Mouse (Mus musculus) stomach, embryonic 15.5 days (tissue): ENCODE results near the gene Lamb2. TPM values are rescaled to one million over a fixed set of nuclear protein-coding genes. Genes with fewer than 3 reads are reported as not detected.

Experiments used
- ATAC-seq: fragments of 200-750 bp; cut with Nextera tagmentation; 2 replicates; pipeline ENCODE4 v1.8.0; 2017; ENCODE audit warnings: low read depth, moderate number of reproducible peaks, moderate TSS enrichment; ENCODE audit not compliant: insufficient read depth, low FRiP score
- H3K27ac ChIP-seq: fragments of 300-500 bp; sonication (generic); 2 replicates; pipeline ENCODE4 v1.5.1; 2015; ENCODE audit warnings: mild to moderate bottlenecking, inconsistent platforms
- H3K27me3 ChIP-seq: fragments of 300-500 bp; sonication (generic); replicated peaks from 2 replicates; pipeline ENCODE4 v1.6.1; 2015; ENCODE audit warnings: inconsistent platforms
- H3K36me3 ChIP-seq: fragments of 300-500 bp; sonication (generic); 2 replicates; pipeline ENCODE4 v1.6.1; 2015; ENCODE audit warnings: inconsistent platforms
- H3K4me1 ChIP-seq: fragments of 300-500 bp; sonication (generic); 2 replicates; pipeline ENCODE4 v1.6.1; 2015; ENCODE audit warnings: inconsistent platforms
- H3K4me2 ChIP-seq: fragments of 300-500 bp; sonication (generic); 2 replicates; pipeline ENCODE4 v1.6.1; 2015; ENCODE audit warnings: mild to moderate bottlenecking, inconsistent platforms
- H3K4me3 ChIP-seq: fragments of 300-500 bp; sonication (generic); replicated peaks from 2 replicates; pipeline ENCODE4 v1.5.1; 2015; ENCODE audit warnings: inconsistent platforms
- H3K9ac ChIP-seq: fragments of 300-500 bp; sonication (generic); 2 replicates; pipeline ENCODE4 v1.6.1; 2015; ENCODE audit warnings: inconsistent platforms
- H3K9me3 ChIP-seq: fragments of 300-500 bp; sonication (generic); 2 replicates; pipeline ENCODE4 v1.6.1; 2016; ENCODE audit warnings: inconsistent platforms
- WGBS: fragments of 180-500 bp; shearing (Covaris S2); methylation state at CpG from one replicate; pipeline ENCODE4 v1.1.7; 2015; 5-methylcytosine and 5-hydroxymethylcytosine counted together
- polyA plus RNA-seq: library from polyadenylated mRNA; unstranded; fragments of >200 nt; fragmentation: Nextera tagmentation; extraction: Ambion mirVana; gene quantifications from 2 replicates; pipeline ENCODE4 v1.2.1, GENCODE M21; 2015

The Lamb2 gene
- polyA plus RNA-seq, 1 experiment from 2014 or later = 46.6 TPM

DNA sequence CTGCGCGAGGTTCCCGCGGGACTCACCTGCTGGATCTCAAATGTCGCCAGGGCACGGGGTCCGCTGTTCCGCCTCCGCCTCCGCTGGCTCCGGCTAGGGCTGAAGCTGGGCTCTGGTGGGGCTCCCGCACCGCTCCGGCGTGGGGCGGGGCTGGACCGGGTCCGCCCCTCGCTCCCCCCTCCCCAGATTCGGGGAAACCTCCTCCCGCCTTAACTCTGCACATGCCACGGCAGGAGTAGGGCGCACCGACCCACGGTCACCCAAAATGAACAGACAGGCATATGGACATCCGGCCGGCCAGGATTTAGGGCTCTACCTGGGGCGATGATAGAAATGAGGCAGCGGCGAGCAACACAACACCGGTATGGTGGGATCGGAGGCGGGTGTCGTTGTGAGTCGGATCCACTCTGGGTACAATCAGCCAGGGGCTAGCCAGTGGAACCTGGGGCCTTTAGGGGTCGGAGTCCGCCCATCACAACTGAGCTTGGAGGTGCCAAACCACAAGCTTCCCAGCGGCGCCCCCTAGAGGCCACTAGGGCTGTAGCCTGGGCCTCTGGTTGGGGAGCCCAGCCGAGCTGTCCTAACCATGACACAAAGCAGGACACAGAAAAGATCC is 27.1 kb upstream of the Lamb2 start:
- Histone ChIP-seq H3K27me3 (no peaks in the 10 kb centered on the region), H3K9me3 (no peaks in the 10 kb centered on the region), H3K4me3 (peak overlapping the region; percentile 60), H3K4me2 (peak overlapping the region; percentile 94), H3K27ac (peak overlapping the region; percentile 87), H3K9ac (peak overlapping the region; percentile 47; the same call in 1 of the 2 replicates), H3K36me3 (no peaks in the 10 kb centered on the region), H3K4me1 (peaks cover 27% of the 10 kb centered on the region)
- peak; percentile 85 for ATAC-seq
- under 1% methylated on average over 40 of the region's 40 CpGs for WGBS

DNA sequence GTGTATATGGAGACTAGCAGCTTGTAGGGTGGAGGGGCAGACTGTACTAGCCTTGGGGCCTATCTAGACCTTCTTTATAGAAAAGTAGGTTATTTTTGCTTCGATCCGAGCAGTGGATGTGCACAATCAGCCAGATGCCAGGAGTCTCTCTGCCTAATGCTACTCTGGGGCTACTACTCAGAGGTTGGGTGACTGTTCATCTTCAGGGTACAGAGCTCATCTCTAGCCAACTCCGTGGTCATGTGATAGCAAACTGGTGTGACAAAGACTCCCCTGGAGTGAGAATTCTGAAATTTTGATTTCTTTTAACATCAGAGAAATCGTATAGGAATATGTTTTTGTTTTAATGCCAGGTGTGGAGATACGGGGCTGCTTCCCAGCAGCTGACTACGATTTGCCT is 26.6 kb upstream of the Lamb2 start:
- ATAC-seq = 0 out of 2 replicates have a peak, but pooled peaks have one; percentile 4

DNA sequence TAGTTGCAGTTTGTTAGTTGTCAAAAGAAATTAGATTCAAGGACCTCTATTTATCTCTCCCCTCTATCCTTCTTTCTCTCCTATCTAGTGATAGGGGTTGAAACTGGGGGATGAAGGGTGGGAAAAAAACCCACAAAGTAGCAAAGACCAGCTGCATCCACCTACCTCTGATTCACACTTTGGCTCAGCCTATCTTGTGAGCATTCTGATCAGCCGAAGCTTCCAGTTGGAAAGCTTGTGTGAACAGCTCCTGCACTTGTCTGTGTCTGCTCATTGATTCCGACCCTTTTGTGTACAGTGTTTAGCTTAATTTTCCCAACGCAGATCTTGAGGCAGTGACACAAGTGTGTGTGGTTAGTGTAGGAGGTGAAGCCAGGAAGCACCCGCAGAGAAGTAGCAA is 26.1 kb upstream of the Lamb2 start:
- no peaks in the 10 kb centered on the region for H3K27me3 ChIP-seq
- WGBS = 46% methylated on average over 4 of the region's 4 CpGs
- no peaks in the 10 kb centered on the region for H3K36me3 ChIP-seq
- peak overlapping the region; percentile 60; the same call in 1 of the 2 replicates for H3K4me3 ChIP-seq
- peak overlapping the region; percentile 87; the same call in 1 of the 2 replicates for H3K27ac ChIP-seq
- H3K4me1 ChIP-seq = peaks cover 27% of the 10 kb centered on the region
- H3K9me3 ChIP-seq = no peaks in the 10 kb centered on the region
- H3K4me2 ChIP-seq = peak overlapping the region; percentile 94
- no peak overlapping the region for H3K9ac ChIP-seq
- no peak for ATAC-seq

More for the DNA sequence above, 26.6 kb upstream of the Lamb2 start:
- H3K4me2 ChIP-seq = peak overlapping the region; percentile 94
- 23% methylated on average over 6 of the region's 6 CpGs for WGBS
- no peaks in the 10 kb centered on the region for H3K36me3 ChIP-seq
- H3K9me3 ChIP-seq = no peaks in the 10 kb centered on the region
- peaks cover 27% of the 10 kb centered on the region for H3K4me1 ChIP-seq
- H3K4me3 ChIP-seq = peak overlapping the region; percentile 60
- H3K27ac ChIP-seq = peak overlapping the region; percentile 87
- H3K9ac ChIP-seq = no peak overlapping the region
- H3K27me3 ChIP-seq = no peaks in the 10 kb centered on the region

DNA sequence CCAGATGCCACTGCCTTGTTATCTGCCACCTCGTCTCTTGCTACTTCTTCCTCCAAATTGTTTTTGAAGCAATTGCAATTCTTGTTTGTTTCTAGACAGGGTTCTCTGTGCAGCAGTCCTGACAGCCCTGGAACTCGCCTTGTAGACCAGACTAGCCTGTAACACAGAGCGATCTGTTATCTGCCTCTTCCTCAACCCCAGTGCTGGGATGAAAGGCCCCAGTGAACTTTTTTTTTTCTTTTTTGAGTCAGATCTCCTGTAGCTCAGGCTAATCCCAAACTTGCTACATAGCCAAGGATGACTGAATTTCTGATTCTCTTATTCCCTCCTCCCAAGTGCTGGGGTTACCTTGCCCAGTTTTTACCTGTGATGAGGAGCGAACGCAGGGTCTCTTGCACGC is 25.1 kb upstream of the Lamb2 start:
- no peak overlapping the region for H3K27ac ChIP-seq
- no peak for ATAC-seq
- WGBS = 83% methylated on average over 6 of the region's 6 CpGs

DNA sequence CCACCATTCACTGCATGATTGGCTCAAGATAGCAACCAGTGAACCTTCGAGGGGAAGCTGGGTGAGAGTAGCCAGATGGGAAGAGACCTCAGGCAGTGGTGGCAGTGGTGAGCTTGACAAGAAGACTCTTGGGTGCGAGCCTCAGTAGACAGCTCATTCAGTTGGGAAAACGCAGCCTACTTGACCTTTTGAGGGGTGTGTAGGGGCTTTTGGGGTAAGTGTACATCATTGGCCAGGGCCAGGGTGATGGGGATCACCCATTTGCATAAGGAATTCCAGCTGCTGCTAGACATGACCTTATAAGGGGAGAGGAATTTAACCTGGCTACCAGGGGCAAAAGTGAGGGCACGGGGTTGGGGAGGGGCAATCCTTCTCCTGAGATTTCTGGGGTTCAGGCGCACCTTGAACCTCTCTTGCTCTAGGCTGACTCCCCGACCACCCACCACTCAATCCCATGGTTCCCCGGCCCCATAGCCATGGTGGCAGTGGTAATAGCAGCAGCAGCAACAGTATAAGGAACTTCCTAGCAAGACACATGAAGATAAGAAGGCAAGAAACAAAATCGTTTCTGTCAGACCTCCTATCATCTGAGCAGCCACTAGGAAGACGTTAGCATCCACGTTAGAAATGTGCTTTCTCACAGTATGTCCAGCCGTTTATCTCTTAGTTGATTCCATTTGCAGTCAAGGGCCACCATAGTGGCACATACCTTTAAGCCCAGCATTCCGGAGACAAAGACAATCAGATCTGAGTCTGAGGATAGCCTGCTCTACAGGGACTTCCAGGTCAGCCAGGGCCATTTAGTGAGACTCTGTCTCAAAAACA is 23.6 kb upstream of the Lamb2 start:
- H3K27ac ChIP-seq = no peak overlapping the region
- H3K9ac ChIP-seq = no peak overlapping the region
- ATAC-seq = no peak
- H3K4me3 ChIP-seq = no peak overlapping the region
- H3K36me3 ChIP-seq = no peaks in the 10 kb centered on the region
- H3K4me2 ChIP-seq = no peak overlapping the region
- H3K9me3 ChIP-seq = no peaks in the 10 kb centered on the region
- H3K4me1 ChIP-seq = peaks cover 13% of the 10 kb centered on the region
- WGBS = 69% methylated on average over 12 of the region's 12 CpGs
- H3K27me3 ChIP-seq = no peaks in the 10 kb centered on the region

More for the DNA sequence above, 25.1 kb upstream of the Lamb2 start:
- H3K4me1 ChIP-seq = peaks cover 27% of the 10 kb centered on the region
- no peak overlapping the region for H3K4me3 ChIP-seq
- no peaks in the 10 kb centered on the region for H3K27me3 ChIP-seq
- H3K9ac ChIP-seq = no peak overlapping the region
- H3K4me2 ChIP-seq = no peak overlapping the region
- no peaks in the 10 kb centered on the region for H3K9me3 ChIP-seq
- H3K36me3 ChIP-seq = no peaks in the 10 kb centered on the region

DNA sequence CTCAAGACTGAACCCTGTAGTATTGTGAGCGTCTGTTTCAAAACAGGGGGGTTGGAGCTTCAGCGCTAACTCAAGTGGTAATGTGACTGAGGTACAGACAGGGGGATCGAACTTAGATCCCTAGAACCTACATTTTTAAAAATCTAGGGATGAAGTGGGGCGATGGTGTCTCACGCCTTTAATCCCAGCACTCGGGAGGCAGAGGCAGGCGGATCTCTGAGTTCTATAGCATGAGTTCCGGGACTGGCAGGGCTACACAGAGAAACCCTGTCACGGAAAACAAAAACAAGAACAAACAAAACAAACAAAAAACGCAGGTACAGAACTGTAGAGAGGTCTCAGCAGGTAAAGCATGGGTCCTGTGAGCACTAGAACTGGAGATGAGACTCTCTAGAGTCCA is 22.6 kb upstream of the Lamb2 start:
- no peak overlapping the region for H3K9ac ChIP-seq
- no peak overlapping the region for H3K4me2 ChIP-seq
- WGBS = 89% methylated on average over 10 of the region's 10 CpGs
- H3K36me3 ChIP-seq = no peaks in the 10 kb centered on the region
- no peak for ATAC-seq
- peaks cover 14% of the 10 kb centered on the region for H3K4me1 ChIP-seq
- no peaks in the 10 kb centered on the region for H3K9me3 ChIP-seq
- H3K27ac ChIP-seq = no peak overlapping the region
- H3K4me3 ChIP-seq = no peak overlapping the region
- H3K27me3 ChIP-seq = no peaks in the 10 kb centered on the region

DNA sequence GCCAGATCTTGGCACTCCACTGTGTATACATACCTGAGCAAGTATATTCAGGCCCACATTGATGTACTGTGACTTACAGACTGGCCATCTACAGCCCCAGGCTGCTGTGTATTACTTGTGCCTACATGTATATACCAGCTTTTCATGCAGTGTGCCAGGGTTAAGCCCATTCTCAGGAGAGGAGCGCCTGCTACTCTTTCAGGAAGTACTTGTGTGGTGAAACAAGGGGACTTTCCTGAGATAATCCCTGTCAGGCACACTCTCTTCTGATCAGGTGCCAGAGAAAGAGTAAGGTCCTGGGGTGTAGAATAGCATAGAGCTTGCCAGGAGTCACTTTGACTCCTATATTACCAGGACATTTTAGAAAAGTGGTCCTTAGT is 19.6 kb upstream of the Lamb2 start:
- peaks cover 25% of the 10 kb centered on the region for H3K4me1 ChIP-seq
- H3K36me3 ChIP-seq = peaks cover 18% of the 10 kb centered on the region
- no peaks in the 10 kb centered on the region for H3K27me3 ChIP-seq
- no peak overlapping the region for H3K9ac ChIP-seq
- peak overlapping the region; percentile 89 for H3K4me3 ChIP-seq
- peak overlapping the region; percentile 97 for H3K27ac ChIP-seq
- H3K9me3 ChIP-seq = no peaks in the 10 kb centered on the region
- ATAC-seq = no peak
- 90% methylated on average over 1 of the region's 1 CpGs for WGBS
- H3K4me2 ChIP-seq = peak overlapping the region; percentile 83

DNA sequence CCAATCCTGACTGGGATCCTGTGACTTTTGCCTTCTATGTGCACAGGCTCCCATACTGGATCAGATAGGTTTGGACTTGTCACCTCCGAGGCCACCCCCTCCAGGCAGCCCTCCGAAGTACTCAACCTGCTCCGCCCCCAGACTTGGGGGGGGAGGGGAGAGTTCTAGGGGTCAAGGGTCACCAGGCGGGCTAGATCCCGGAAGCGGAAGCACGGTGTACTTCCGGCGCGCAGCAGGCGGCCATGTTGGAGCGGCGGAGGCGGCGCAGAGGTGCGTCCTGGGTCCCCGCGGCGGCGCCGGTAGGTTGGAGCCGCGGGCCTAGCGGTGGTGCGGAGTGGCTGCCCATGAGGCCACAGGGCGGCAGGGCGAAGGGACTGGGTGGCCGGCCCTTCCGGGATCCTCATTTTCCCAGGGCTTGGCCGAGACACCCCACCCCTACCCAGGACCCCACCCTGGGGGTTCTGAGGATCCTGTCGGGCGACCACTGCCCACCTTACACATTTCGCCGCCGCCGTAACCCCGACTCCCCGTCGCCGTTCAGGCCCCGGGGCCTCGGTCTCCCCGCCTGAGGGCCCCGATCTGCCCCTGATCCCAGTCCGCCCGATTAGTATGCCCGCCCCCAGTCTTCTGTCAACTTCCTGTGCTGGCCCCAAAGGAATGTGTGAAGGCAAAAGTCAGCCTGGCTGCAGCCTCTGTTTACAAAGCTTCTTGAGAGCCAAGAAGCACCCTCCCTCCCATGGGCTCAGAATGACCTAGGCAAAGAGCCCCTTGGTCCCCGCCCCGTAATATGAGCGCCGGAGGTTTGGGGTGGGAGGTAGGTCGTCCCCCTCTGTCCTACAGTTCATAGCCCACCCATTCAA is 19.0 kb upstream of the Lamb2 start, which contains the start of gene Ccdc71:
Gene Ccdc71, plus strand, starts transcription at position 209 of the 860 bp plus-strand sequence.
- Histone ChIP-seq H3K27me3 (no peaks in the 10 kb centered on the region), H3K27ac (peak within 1 kb of the TSS; percentile 97), H3K4me3 (peak within 1 kb of the TSS; percentile 89), H3K9me3 (no peaks in the 10 kb centered on the region), H3K4me2 (peak within 1 kb of the TSS; percentile 83), H3K9ac (peak within 1 kb of the TSS; percentile 83), H3K4me1 (peaks cover 25% of the 10 kb centered on the region), H3K36me3 (peaks cover 24% of the 10 kb centered on the region)
- under 1% methylated on average over 51 of the region's 52 CpGs for WGBS
- ATAC-seq = peak; percentile 78

DNA sequence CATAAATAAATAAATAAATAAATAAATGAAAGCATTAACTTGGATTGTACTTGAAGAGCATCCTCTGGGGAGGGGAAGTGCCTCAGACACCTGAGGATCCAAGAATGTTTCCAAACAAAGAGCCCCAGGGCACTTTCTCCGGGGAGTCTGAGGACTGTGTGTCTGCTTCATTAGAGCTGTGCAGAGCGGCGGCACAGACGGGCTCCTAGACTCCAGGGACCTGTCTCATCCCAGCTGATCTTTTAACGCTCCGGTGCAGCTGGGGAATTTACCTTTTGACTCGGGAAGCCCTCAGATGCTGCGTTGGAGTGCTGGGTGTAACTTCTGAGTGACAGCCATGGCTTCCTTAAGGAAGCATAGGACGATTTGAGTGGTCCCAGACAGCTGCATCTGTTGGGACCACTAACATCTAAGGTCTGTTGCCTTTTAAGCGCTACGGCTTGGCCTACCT is 18.3 kb upstream of the Lamb2 start, which contains the start of gene Klhdc8b:
Gene Klhdc8b, minus strand, starts transcription at position 401 of the 451 bp plus-strand sequence.
- peaks cover 30% of the 10 kb centered on the region for H3K36me3 ChIP-seq
- WGBS = 19% methylated on average over 11 of the region's 11 CpGs
- peak within 1 kb of the TSS; percentile 83 for H3K9ac ChIP-seq
- peak within 1 kb of the TSS; percentile 89 for H3K4me3 ChIP-seq
- ATAC-seq = no peak
- no peaks in the 10 kb centered on the region for H3K27me3 ChIP-seq
- H3K4me1 ChIP-seq = peaks cover 25% of the 10 kb centered on the region
- peak within 1 kb of the TSS; percentile 83 for H3K4me2 ChIP-seq
- H3K9me3 ChIP-seq = no peaks in the 10 kb centered on the region
- H3K27ac ChIP-seq = peak within 1 kb of the TSS; percentile 97

DNA sequence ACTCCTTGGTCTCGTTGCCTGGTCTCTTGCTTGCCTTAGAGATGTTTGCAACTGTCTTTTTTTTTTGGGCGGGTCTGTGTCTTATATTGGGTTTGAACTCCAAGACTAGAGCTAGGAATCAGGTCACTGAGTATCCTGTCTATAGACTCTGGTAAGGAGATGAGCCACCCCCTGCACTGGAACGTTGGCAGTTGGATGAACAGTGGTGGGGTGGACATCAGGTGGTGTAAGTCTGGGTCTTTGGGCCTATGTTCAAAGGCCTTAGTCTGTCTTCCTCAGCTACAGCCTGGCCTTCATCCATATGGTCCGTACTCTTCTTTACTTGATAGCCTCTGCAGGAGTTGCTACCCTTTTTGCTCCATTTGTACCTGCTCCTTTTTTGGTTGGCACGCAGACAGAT is 17.9 kb upstream of the Lamb2 start:
- peaks cover 33% of the 10 kb centered on the region for H3K36me3 ChIP-seq
- H3K4me1 ChIP-seq = peaks cover 25% of the 10 kb centered on the region
- H3K9ac ChIP-seq = no peak overlapping the region
- H3K27ac ChIP-seq = peak overlapping the region; percentile 97
- 73% methylated on average over 5 of the region's 5 CpGs for WGBS
- H3K27me3 ChIP-seq = no peaks in the 10 kb centered on the region
- H3K4me2 ChIP-seq = peak overlapping the region; percentile 83
- peak overlapping the region; percentile 89 for H3K4me3 ChIP-seq
- no peaks in the 10 kb centered on the region for H3K9me3 ChIP-seq
- no peak for ATAC-seq

DNA sequence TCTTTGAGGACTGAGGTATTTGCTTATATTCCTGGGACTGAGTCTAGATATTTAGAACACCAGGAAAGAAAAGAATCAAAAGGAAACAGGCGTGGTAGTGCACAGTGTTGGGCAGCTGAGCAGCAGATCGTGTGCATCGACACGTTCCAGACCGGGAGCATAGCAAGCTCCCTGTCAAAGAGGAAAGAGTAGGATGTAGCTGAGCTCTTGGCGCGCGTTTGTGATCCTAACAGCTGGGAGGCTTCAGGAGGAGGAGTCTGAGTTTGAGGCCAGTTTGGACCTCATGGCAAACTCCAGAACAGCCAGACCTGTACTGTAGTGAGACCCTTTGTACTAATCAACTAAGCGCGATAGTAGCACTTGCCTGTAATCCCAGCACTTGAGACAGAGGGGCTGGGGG is 17.3 kb upstream of the Lamb2 start:
- no peak overlapping the region for H3K9ac ChIP-seq

More for the DNA sequence above, 17.3 kb upstream of the Lamb2 start:
- 38% methylated on average over 10 of the region's 10 CpGs for WGBS
- Histone ChIP-seq H3K4me1 (peaks cover 25% of the 10 kb centered on the region), H3K4me3 (peak overlapping the region; percentile 89), H3K9me3 (no peaks in the 10 kb centered on the region), H3K27ac (peak overlapping the region; percentile 97), H3K4me2 (peak overlapping the region; percentile 83), H3K36me3 (peaks cover 33% of the 10 kb centered on the region), H3K27me3 (no peaks in the 10 kb centered on the region)
- peak; percentile 55 for ATAC-seq
